19 mouse cellular contexts compared by ENCODE assay signal in the genomic region with DNA sequence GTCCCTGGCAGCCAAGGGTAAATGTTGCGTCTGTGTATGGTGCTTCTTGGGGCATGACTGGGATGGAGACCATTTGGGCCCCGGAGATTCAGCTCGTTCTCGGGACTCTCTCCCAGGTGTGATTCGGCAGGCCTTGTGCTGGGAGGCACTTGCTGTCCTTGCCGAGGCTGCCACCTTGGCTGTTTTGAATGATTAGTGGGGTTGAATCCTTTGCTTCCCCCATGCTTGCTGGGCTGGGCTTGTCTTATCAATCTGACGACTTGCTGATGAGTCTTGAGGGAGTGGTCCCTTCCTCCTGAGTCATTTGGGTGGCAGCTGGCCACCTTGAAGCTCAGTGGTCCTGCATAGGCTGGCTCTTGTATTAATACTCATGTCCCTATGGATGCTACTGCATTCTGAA. TPM values are rescaled to one million over a fixed set of nuclear protein-coding genes. Genes with fewer than 3 reads are reported as not detected.
DNase-seq lines count a peak whose midpoint lies in the region; ATAC-seq and TF ChIP-seq lines count a peak whose summit lies in the region.
"Had no signal": no experiment of that assay in that cellular context is flagged by ENCODE, and none has a peak within 500 bp of the region (broad histone marks: within the 10 kb centered on the region; RNA-seq: fewer than 3 reads in every experiment).

No protein-coding gene starts in this region.

- TF ChIP-seq CTCF in layer of hippocampus, adult 2 months (conservative IDR thresholded peaks at IDR 0.05), result no peak
- no peak for TF ChIP-seq CTCF in hindbrain, postnatal 0 days (IDR thresholded peaks at IDR 0.05; ENCODE audit: low read depth)
- TF ChIP-seq CTCF in midbrain, postnatal 0 days (IDR thresholded peaks at IDR 0.05), result no peak

- ATAC-seq in forebrain, embryonic 11.5 days (replicated peaks; ENCODE audit: low FRiP score), result no peak
- ATAC-seq in forebrain, embryonic 12.5 days (ENCODE audit: low FRiP score), result no peak
- no peak for ATAC-seq in hindbrain, postnatal 0 days
- no peak for ATAC-seq in midbrain, postnatal 0 days (ENCODE audit: low FRiP score)
- ATAC-seq in frontal cortex, adult (ENCODE audit: low TSS enrichment), result no peak
- ATAC-seq: inflammation-experienced regulatory T-cells, adult 6 months had no signal

- WGBS in forebrain, embryonic 11.5 days, result 81% methylated on average over 7 of the region's 7 CpGs
- WGBS in forebrain, embryonic 12.5 days, result 81% methylated on average over 7 of the region's 7 CpGs
- whole genome bisulfite sequencing in hindbrain, postnatal 0 days, result 83% methylated on average over 7 of the region's 7 CpGs
- 87% methylated on average over 7 of the region's 7 CpGs for whole genome bisulfite sequencing in midbrain, postnatal 0 days

- no peak overlapping the region for H3K4me2 ChIP-seq in forebrain, embryonic 11.5 days (ENCODE audit: low read depth, low read length, severe bottlenecking)
- no peak overlapping the region for H3K4me2 ChIP-seq in forebrain, embryonic 12.5 days
- H3K4me2 ChIP-seq in hindbrain, postnatal 0 days (ENCODE audit: low read depth, low read length), result peak overlapping the region; percentile 89; the same call in 1 of the 2 replicates
- peak overlapping the region; percentile 90 for H3K4me2 ChIP-seq in midbrain, postnatal 0 days (ENCODE audit: low read depth, low read length, poor library complexity, severe bottlenecking)

- peaks cover 9% of the 10 kb centered on the region for H3K27me3 ChIP-seq in forebrain, embryonic 11.5 days (ENCODE audit: control insufficient read depth, insufficient read depth, low read length)
- H3K27me3 ChIP-seq in forebrain, embryonic 12.5 days, result peaks cover 17% of the 10 kb centered on the region
- H3K27me3 ChIP-seq in hindbrain, postnatal 0 days (ENCODE audit: insufficient read depth, low read length), result no peaks in the 10 kb centered on the region
- H3K27me3 ChIP-seq in midbrain, postnatal 0 days (ENCODE audit: insufficient read depth, low read length), result no peaks in the 10 kb centered on the region; the same call in 1 of the 2 replicates

- H3K9ac ChIP-seq in forebrain, embryonic 11.5 days (ENCODE audit: low read length), result no peak overlapping the region
- no peak overlapping the region for H3K9ac ChIP-seq in forebrain, embryonic 12.5 days
- no peak overlapping the region for H3K9ac ChIP-seq in hindbrain, postnatal 0 days (replicated peaks; ENCODE audit: low read length)
- H3K9ac ChIP-seq in midbrain, postnatal 0 days (replicated peaks; ENCODE audit: low read length, poor library complexity, severe bottlenecking), result no peak overlapping the region
- H3K9ac ChIP-seq: liver, embryonic 14.5 days; lung, embryonic 15.5 days had no signal

- H3K27ac ChIP-seq in forebrain, embryonic 11.5 days (ENCODE audit: low read depth, low read length), result no peak overlapping the region
- H3K27ac ChIP-seq in forebrain, embryonic 12.5 days, result no peak overlapping the region
- H3K27ac ChIP-seq in layer of hippocampus, adult 2 months, result no peak overlapping the region
- H3K27ac ChIP-seq in hindbrain, postnatal 0 days, result no peak overlapping the region
- H3K27ac ChIP-seq in midbrain, postnatal 0 days (ENCODE audit: low read depth, low read length), result no peak overlapping the region
- H3K27ac ChIP-seq: embryonic facial prominence, embryonic 10.5 days; liver, embryonic 14.5 days; lung, embryonic 15.5 days; macrophage; neural tube, embryonic 12.5 days had no signal

- H3K9me3 ChIP-seq in forebrain, embryonic 11.5 days (ENCODE audit: control insufficient read depth, low read length), result no peaks in the 10 kb centered on the region
- H3K9me3 ChIP-seq in forebrain, embryonic 12.5 days, result no peaks in the 10 kb centered on the region
- no peaks in the 10 kb centered on the region for H3K9me3 ChIP-seq in hindbrain, postnatal 0 days (ENCODE audit: low read length)
- no peaks in the 10 kb centered on the region for H3K9me3 ChIP-seq in midbrain, postnatal 0 days (ENCODE audit: low read length)
- H3K9me3 ChIP-seq: embryonic facial prominence, embryonic 10.5 days; lung, embryonic 15.5 days; neural tube, embryonic 12.5 days had no signal

- H3K36me3 ChIP-seq in forebrain, embryonic 11.5 days (ENCODE audit: control insufficient read depth, insufficient read depth, low read length), result no peaks in the 10 kb centered on the region
- H3K36me3 ChIP-seq in forebrain, embryonic 12.5 days (replicated peaks), result no peaks in the 10 kb centered on the region
- H3K36me3 ChIP-seq in hindbrain, postnatal 0 days (ENCODE audit: insufficient read depth, low read length), result no peaks in the 10 kb centered on the region
- no peaks in the 10 kb centered on the region for H3K36me3 ChIP-seq in midbrain, postnatal 0 days (ENCODE audit: insufficient read depth, low read length)
- H3K36me3 ChIP-seq: embryonic facial prominence, embryonic 10.5 days; lung, embryonic 15.5 days; neural tube, embryonic 12.5 days had no signal

- DNase-seq in forebrain, embryonic 11.5 days (ENCODE audit: low spot score), result peak; percentile 35
- no peak for DNase-seq in layer of hippocampus, adult 2 months (ENCODE audit: low spot score in 2 of 2)
- DNase-seq in layer of hippocampus, adult 18-20 months (ENCODE audit: low spot score in 2 of 2), result no peak
- no peak for DNase-seq in hindbrain, postnatal 0 days (ENCODE audit: low spot score)
- no peak for DNase-seq in midbrain, postnatal 0 days (ENCODE audit: low spot score)
- no peak for DNase-seq in layer of hippocampus, postnatal 36 days
- DNase-seq: adrenal gland, adult 2 months; gastrocnemius, postnatal 25 days; kidney, adult 2 months; kidney, postnatal 14 days; right cerebral cortex, postnatal 25 days had no signal

- no peak overlapping the region for H3K4me3 ChIP-seq in forebrain, embryonic 11.5 days (ENCODE audit: low read depth, low read length)
- no peak overlapping the region for H3K4me3 ChIP-seq in forebrain, embryonic 12.5 days (replicated peaks)
- peak overlapping the region; percentile 54 for H3K4me3 ChIP-seq in layer of hippocampus, adult 2 months
- H3K4me3 ChIP-seq in hindbrain, postnatal 0 days (ENCODE audit: low read length), result no peak overlapping the region
- H3K4me3 ChIP-seq in midbrain, postnatal 0 days (ENCODE audit: low read depth, low read length), result peak overlapping the region; percentile 46; the same call in 1 of the 2 replicates
- H3K4me3 ChIP-seq: lung, embryonic 15.5 days had no signal

- 0 out of 2 replicates have a peak, but pooled peaks cover 3% of the 10 kb centered on the region for H3K4me1 ChIP-seq in forebrain, embryonic 11.5 days (replicated peaks; ENCODE audit: control insufficient read depth, insufficient read depth, low read length)
- peaks cover 6% of the 10 kb centered on the region for H3K4me1 ChIP-seq in forebrain, embryonic 12.5 days
- H3K4me1 ChIP-seq in hindbrain, postnatal 0 days (ENCODE audit: insufficient read depth, low read length), result no peaks in the 10 kb centered on the region
- H3K4me1 ChIP-seq in midbrain, postnatal 0 days (ENCODE audit: insufficient read depth, low read length), result no peaks in the 10 kb centered on the region

RNA-seq across cellular contexts. Expression of a gene that starts 52.0 kb away (rescaled TPM):
- 15.9 and 16.1 TPM in 2 replicates for polyA plus RNA-seq in forebrain, embryonic 11.5 days (2014; fragmentation: Nextera tagmentation; extraction: Ambion mirVana)
- polyA plus RNA-seq in forebrain, embryonic 12.5 days (2016; fragmentation: Nextera tagmentation; extraction: Ambion mirVana), result 10.2 and 11.2 TPM in 2 replicates
- total RNA-seq in layer of hippocampus, adult 2 months (2021), result 1 to 10 TPM; 4.7 TPM
- total RNA-seq in layer of hippocampus, adult 18-20 months (2021), result 1 to 10 TPM; 5.1 to 5.9 TPM
- total RNA-seq in hindbrain, postnatal 0 days (2014; rRNA removed), result 13.5 and 22.0 TPM in 2 replicates
- polyA plus RNA-seq in hindbrain, postnatal 0 days (2015; fragmentation: Nextera tagmentation; extraction: Ambion mirVana), result 8.4 and 11.3 TPM in 2 replicates
- 5.8 and 7.1 TPM in 2 replicates for total RNA-seq in midbrain, postnatal 0 days (2014; rRNA removed)
- 6.1 and 6.2 TPM in 2 replicates for polyA plus RNA-seq in midbrain, postnatal 0 days (2015; fragmentation: Nextera tagmentation; extraction: Ambion mirVana)
- 1 to 10 TPM; 5.2 to 5.6 TPM for total RNA-seq in layer of hippocampus, postnatal 36 days (2021)

Comparison
In these comparisons a context has a peak if more than half of its experiments do, and no peak if none do; other contexts are left out.
1. H3K4me2 ChIP-seq: peak in hindbrain, postnatal 0 days (single experiment) and midbrain, postnatal 0 days (single experiment); none in forebrain, embryonic 11.5 days (single experiment) and forebrain, embryonic 12.5 days (single experiment).
2. H3K4me3 ChIP-seq: peak in layer of hippocampus, adult 2 months (single experiment) and midbrain, postnatal 0 days (single experiment); none in forebrain, embryonic 11.5 days (single experiment), forebrain, embryonic 12.5 days (single experiment) and hindbrain, postnatal 0 days (single experiment).